Mouse (Mus musculus): Measurements from ENCODE around the gene Olfr204. TPM values are rescaled to one million over a fixed set of nuclear protein-coding genes. Genes with fewer than 3 reads are reported as not detected.
"Not testable (repeated sequence)": the region's sequence is repeated elsewhere in the genome, so short reads cannot be mapped to it uniquely, and the experiment has no call there.

Olfr204 gene
- not detected in 2 replicates for polyA plus RNA-seq (2015; fragmentation: Nextera tagmentation; extraction: Ambion mirVana)

DNA sequence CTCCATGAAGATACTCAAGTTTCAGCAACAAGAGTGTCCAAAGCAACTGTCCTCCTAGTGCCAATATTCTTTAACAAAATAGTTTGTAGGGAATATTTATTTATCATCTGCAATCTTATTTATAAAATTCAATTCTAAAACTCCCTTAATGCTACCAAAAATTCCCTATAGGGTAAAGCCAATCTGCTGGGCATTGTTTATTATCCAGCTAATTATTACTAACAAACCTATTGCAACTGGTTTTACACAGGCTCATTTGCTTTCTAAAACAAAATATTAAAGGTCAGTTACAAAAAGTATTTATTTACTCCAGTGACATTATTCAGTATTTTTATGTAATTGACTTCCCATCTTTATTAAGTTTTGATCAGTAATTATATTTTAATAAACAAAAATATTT, at the start of gene Olfr204:
TSS of gene Olfr204 (minus strand) at position 101 of the 400 bp plus-strand sequence.
- TF ChIP-seq CTCF (IDR thresholded peaks at IDR 0.05; ENCODE audit: low read depth) (no peak), EP300 (optimal IDR thresholded peaks at IDR 0.05) (no peak)
- H3K9me3 ChIP-seq (ENCODE audit: control insufficient read depth, low read length), result no peaks in the 10 kb centered on the region
- no peak within 1 kb of the TSS for H3K9ac ChIP-seq (ENCODE audit: low read length)
- DNase-seq (ENCODE audit: low spot score) (no peak), ATAC-seq (ENCODE audit: low FRiP score, low TSS enrichment) (no peak)
- no peaks in the 10 kb centered on the region for H3K36me3 ChIP-seq (ENCODE audit: control insufficient read depth, insufficient read depth, low read length)
- no peaks in the 10 kb centered on the region for H3K4me1 ChIP-seq (replicated peaks; ENCODE audit: control insufficient read depth, insufficient read depth)
- no peak within 1 kb of the TSS for H3K4me2 ChIP-seq (replicated peaks; ENCODE audit: low read depth)
- H3K27ac ChIP-seq (replicated peaks), result no peak within 1 kb of the TSS
- H3K27me3 ChIP-seq (ENCODE audit: control insufficient read depth, insufficient read depth, low read length), result no peaks in the 10 kb centered on the region
- H3K4me3 ChIP-seq (ENCODE audit: low read depth, low read length), result no peak within 1 kb of the TSS

DNA sequence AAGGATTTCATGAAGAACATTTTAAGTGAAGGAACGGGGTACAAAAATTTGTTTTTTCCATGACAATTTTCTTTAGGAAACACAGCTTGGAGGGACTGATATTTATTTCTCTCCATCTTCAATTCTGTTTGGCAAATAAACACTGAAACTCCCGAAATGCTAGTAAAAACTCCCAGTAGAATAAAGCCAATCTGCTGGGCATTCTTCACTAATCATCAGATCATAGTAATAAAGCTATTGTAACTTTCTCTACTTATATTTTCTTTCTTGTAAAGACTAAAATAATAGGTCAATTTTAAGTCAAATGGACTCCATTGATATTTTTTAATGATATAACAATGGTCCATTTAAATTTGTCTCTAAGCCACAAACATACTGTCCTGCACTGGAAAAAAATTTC, 45.8 kb upstream of the Olfr204 start, which contains the start of gene Olfr209:
TSS of gene Olfr209 (minus strand) at position 101 of the 400 bp plus-strand sequence.
- no peak for ATAC-seq (ENCODE audit: low FRiP score, low TSS enrichment)
- TF ChIP-seq EP300 (optimal IDR thresholded peaks at IDR 0.05) (no peak), CTCF (IDR thresholded peaks at IDR 0.05; ENCODE audit: low read depth) (no peak)
- Histone ChIP-seq H3K36me3 (ENCODE audit: control insufficient read depth, insufficient read depth, low read length) (no peaks in the 10 kb centered on the region), H3K27ac (replicated peaks) (no peak within 1 kb of the TSS), H3K4me1 (replicated peaks; ENCODE audit: control insufficient read depth, insufficient read depth) (no peaks in the 10 kb centered on the region), H3K9me3 (ENCODE audit: control insufficient read depth, low read length) (no peaks in the 10 kb centered on the region), H3K27me3 (ENCODE audit: control insufficient read depth, insufficient read depth, low read length) (no peaks in the 10 kb centered on the region), H3K4me2 (replicated peaks; ENCODE audit: low read depth) (no peak within 1 kb of the TSS), H3K9ac (ENCODE audit: low read length) (no peak within 1 kb of the TSS), H3K4me3 (ENCODE audit: low read depth, low read length) (no peak within 1 kb of the TSS)
- 68% methylated on average over 2 of the region's 2 CpGs for WGBS
- DNase-seq (ENCODE audit: low spot score), result no peak

DNA sequence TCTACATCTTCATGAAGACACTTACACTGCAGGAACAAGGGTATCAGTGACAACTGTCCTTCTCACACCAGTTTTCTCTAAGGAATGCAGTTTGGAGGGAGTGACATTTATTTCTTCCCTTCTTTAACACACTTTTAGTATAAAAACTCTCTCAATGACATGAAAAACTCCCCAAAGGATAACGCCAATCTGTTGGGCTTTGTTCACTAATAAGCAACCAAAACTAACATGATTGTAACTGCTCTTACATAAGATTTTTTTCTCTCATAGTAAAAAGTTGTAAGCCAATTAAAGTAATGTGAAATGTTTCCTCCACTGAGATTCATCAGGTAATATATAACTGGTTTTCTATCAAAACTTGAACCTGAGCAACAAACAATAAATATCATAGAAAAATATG, 31.1 kb upstream of the Olfr204 start, which contains the start of gene Olfr206:
TSS of gene Olfr206 (minus strand) at position 101 of the 400 bp plus-strand sequence.
- DNase-seq (ENCODE audit: low spot score) (no peak), ATAC-seq (ENCODE audit: low FRiP score, low TSS enrichment) (no peak)
- TF ChIP-seq EP300 (optimal IDR thresholded peaks at IDR 0.05) (no peak), CTCF (IDR thresholded peaks at IDR 0.05; ENCODE audit: low read depth) (no peak)
- Histone ChIP-seq H3K4me3 (ENCODE audit: low read depth, low read length) (no peak within 1 kb of the TSS), H3K27ac (replicated peaks) (no peak within 1 kb of the TSS), H3K27me3 (ENCODE audit: control insufficient read depth, insufficient read depth, low read length) (no peaks in the 10 kb centered on the region), H3K4me2 (replicated peaks; ENCODE audit: low read depth) (no peak within 1 kb of the TSS), H3K36me3 (ENCODE audit: control insufficient read depth, insufficient read depth, low read length) (no peaks in the 10 kb centered on the region), H3K4me1 (replicated peaks; ENCODE audit: control insufficient read depth, insufficient read depth) (no peaks in the 10 kb centered on the region), H3K9me3 (ENCODE audit: control insufficient read depth, low read length) (no peaks in the 10 kb centered on the region), H3K9ac (ENCODE audit: low read length) (no peak within 1 kb of the TSS)
- 72% methylated on average over 1 of the region's 1 CpGs for WGBS

DNA sequence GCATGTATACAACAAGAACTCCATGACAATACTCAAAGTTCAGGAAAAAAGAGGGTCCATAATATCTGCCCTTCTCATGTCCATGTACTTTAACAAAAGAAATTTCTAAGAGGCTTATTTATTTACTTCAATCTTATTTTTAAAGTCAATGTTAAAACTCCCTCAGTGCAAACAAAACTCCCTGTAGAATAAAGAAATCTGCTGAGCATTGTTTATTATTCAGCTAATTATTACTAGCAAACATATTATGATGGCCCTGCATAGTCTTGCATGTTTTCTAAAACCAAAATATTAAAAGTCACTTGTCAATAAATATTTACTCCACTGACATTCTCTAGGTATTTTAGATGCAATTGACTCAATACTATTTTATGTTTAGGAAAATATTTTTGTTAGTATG, 13.0 kb upstream of the Olfr204 start, which contains the start of gene Olfr205:
TSS of gene Olfr205 (minus strand) at position 101 of the 400 bp plus-strand sequence.
- TF ChIP-seq EP300 (optimal IDR thresholded peaks at IDR 0.05) (no peak), CTCF (IDR thresholded peaks at IDR 0.05; ENCODE audit: low read depth) (no peak)
- no peak within 1 kb of the TSS for H3K9ac ChIP-seq (ENCODE audit: low read length)
- ATAC-seq (ENCODE audit: low FRiP score, low TSS enrichment), result no peak

DNA sequence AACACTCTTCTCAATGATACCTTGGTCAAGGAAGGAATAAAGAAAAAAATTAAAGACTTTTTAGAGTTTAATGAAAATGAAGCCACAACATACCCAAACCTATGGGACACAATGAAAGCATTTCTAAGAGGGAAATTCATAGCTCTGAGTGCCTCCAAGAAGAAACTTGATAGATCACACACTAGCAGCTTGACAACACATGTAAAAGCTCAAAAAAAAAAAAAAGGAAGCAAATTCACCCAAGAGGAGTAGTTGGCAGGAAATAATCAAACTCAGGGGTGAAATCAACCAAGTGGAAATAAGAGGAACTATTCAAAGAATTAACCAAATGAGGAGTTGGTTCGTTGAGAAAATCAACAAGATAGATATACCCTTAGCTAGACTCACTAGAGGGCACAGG, 5.2 kb upstream of the Olfr204 start:
- H3K36me3 ChIP-seq (ENCODE audit: control insufficient read depth, insufficient read depth, low read length); ATAC-seq (ENCODE audit: low FRiP score, low TSS enrichment); H3K4me3 ChIP-seq (ENCODE audit: low read depth, low read length); DNase-seq (ENCODE audit: low spot score); H3K27me3 ChIP-seq (ENCODE audit: control insufficient read depth, insufficient read depth, low read length); H3K9me3 ChIP-seq (ENCODE audit: control insufficient read depth, low read length); H3K9ac ChIP-seq (ENCODE audit: low read length); H3K27ac ChIP-seq (replicated peaks); H3K4me1 ChIP-seq (replicated peaks; ENCODE audit: control insufficient read depth, insufficient read depth); H3K4me2 ChIP-seq (replicated peaks; ENCODE audit: low read depth): not testable (repeated sequence)
- WGBS, result 45% methylated on average over 1 of the region's 1 CpGs

More for the DNA sequence above, 13.0 kb upstream of the Olfr204 start, which contains the start of gene Olfr205:
- H3K27ac ChIP-seq (replicated peaks), result no peak within 1 kb of the TSS
- H3K4me1 ChIP-seq (replicated peaks; ENCODE audit: control insufficient read depth, insufficient read depth), result no peaks in the 10 kb centered on the region
- H3K9me3 ChIP-seq (ENCODE audit: control insufficient read depth, low read length), result no peaks in the 10 kb centered on the region
- DNase-seq (ENCODE audit: low spot score), result no peak
- H3K27me3 ChIP-seq (ENCODE audit: control insufficient read depth, insufficient read depth, low read length), result no peaks in the 10 kb centered on the region
- no peak within 1 kb of the TSS for H3K4me2 ChIP-seq (replicated peaks; ENCODE audit: low read depth)
- H3K4me3 ChIP-seq (ENCODE audit: low read depth, low read length), result no peak within 1 kb of the TSS
- H3K36me3 ChIP-seq (ENCODE audit: control insufficient read depth, insufficient read depth, low read length), result no peaks in the 10 kb centered on the region

DNA sequence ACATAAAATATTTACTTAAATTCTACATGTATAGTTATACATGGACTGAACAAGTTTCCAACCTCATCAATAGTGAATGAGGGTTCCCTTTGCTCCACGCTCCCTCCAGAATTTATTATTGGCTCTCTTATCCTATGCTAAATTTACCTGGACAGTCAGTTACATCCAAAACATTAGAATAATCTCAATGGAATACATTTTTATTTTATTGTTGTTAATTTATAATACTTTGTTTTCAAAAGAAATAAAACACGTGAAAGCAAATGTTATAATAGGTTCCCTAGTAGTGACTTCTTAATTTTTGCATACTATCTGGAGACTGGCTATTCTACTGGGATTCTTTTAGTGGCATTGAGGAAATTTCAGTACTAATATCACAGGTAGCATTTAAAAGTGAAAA, 19.5 kb downstream of the Olfr204 start, which contains the start of gene Olfr203:
TSS of gene Olfr203 (plus strand) at position 301 of the 400 bp plus-strand sequence.
- Histone ChIP-seq H3K4me3 (ENCODE audit: low read depth, low read length) (no peak within 1 kb of the TSS), H3K9me3 (ENCODE audit: control insufficient read depth, low read length) (no peaks in the 10 kb centered on the region), H3K27me3 (ENCODE audit: control insufficient read depth, insufficient read depth, low read length) (no peaks in the 10 kb centered on the region), H3K4me2 (replicated peaks; ENCODE audit: low read depth) (no peak within 1 kb of the TSS), H3K9ac (ENCODE audit: low read length) (no peak within 1 kb of the TSS), H3K27ac (replicated peaks) (no peak within 1 kb of the TSS), H3K36me3 (ENCODE audit: control insufficient read depth, insufficient read depth, low read length) (no peaks in the 10 kb centered on the region), H3K4me1 (replicated peaks; ENCODE audit: control insufficient read depth, insufficient read depth) (no peaks in the 10 kb centered on the region)
- DNase-seq (ENCODE audit: low spot score), result no peak
- TF ChIP-seq CTCF (IDR thresholded peaks at IDR 0.05; ENCODE audit: low read depth) (no peak), EP300 (optimal IDR thresholded peaks at IDR 0.05) (no peak)
- ATAC-seq (ENCODE audit: low FRiP score, low TSS enrichment), result no peak
- 75% methylated on average over 2 of the region's 2 CpGs for WGBS

DNA sequence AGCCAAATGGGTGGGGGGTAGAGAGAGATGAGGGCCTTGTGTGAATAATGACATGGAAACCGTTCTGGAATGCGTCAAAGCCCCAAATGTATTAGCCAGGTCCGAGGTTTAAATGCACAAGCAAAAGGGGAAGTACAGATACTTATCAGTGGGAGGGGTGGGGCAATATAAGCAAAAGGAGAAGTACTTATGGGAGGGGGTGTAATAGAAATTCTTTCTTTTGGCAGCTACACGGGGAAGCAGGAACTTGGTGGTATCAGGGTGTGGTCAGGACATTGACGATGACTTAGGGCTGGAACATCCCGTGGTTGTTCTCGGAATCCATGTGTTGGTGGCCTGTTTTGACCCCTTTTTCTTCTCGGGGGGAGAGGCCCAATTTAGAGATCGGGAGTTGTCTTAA, 30.5 kb downstream of the Olfr204 start:
- not testable (repeated sequence) for H3K36me3 ChIP-seq (ENCODE audit: control insufficient read depth, insufficient read depth, low read length); H3K27ac ChIP-seq (replicated peaks); ATAC-seq (ENCODE audit: low FRiP score, low TSS enrichment); H3K27me3 ChIP-seq (ENCODE audit: control insufficient read depth, insufficient read depth, low read length); H3K4me2 ChIP-seq (replicated peaks; ENCODE audit: low read depth); H3K9ac ChIP-seq (ENCODE audit: low read length); DNase-seq (ENCODE audit: low spot score); H3K4me1 ChIP-seq (replicated peaks; ENCODE audit: control insufficient read depth, insufficient read depth); H3K4me3 ChIP-seq (ENCODE audit: low read depth, low read length); H3K9me3 ChIP-seq (ENCODE audit: control insufficient read depth, low read length)
- 77% methylated on average over 9 of the region's 9 CpGs for WGBS

Data from stomach, postnatal 0 days (tissue).